Mouse (Mus musculus): ENCODE results near the gene Cyp21a1. TPM values are rescaled to one million over a fixed set of nuclear protein-coding genes. Genes with fewer than 3 reads are reported as not detected.
"Not testable (repeated sequence)": the region's sequence is repeated elsewhere in the genome, so short reads cannot be mapped to it uniquely, and the experiment has no call there.

The Cyp21a1 gene
- not detected for total RNA-seq (2021)
- long read RNA-seq, experiment 1: 0 reads
- long read RNA-seq, experiment 2: 0 reads

DNA sequence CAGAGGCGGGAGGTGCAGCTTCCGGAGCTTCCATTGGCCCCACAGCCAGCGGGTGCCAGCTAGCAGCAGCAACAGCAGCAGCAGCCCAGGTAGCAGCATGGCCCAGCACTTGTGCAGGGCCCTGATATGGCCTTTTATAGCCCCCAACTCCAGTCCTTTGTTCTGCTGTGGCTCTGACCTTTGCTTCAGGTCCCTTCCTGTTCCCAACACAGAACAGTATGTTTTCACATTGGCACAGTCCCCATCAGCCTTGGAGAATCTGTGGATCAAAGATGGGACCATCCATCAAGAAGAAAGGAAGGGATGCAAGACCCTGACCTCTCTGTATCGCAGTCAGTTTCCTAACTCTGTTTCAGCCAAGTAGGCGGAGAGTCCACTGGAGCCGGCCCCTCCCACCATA, at the start of gene Cyp21a1:
Gene Cyp21a1, minus strand, starts transcription at position 261 of the 400 bp plus-strand sequence.
- intact Hi-C loops (cut with DNase I): loop anchor here (10.0 kb wide), 1 partner anchor 150 kb away; no protein-coding TSS in a partner anchor
- not testable (repeated sequence) for DNase-seq (ENCODE audit: low spot score in 2 of 2)

DNA sequence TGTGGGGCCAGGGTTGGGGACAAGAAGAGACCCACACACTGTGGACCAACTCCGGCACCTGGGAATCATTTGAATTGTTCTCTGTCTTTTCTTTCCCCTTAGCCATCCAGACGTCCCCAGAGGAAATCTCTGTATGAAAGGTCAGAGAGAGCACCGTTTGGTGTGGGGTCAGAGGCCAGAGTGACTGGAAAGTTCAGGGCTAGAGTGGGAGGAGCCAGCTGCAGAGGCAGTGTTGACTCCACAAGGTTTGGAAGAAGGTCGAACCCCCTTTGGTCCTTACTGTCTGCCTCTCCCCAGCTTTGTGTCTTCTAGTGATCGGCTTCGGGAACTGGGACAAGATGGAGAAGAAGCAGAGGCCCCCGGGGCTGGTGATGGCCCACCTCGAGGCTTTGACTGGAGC, 49.1 kb upstream of the Cyp21a1 start:
- no peak for DNase-seq (ENCODE audit: low spot score in 2 of 2)
- intact Hi-C loops (cut with DNase I): loop anchor here (5.0 kb wide), 2 partner anchors 94 to 129 kb away; partner anchors contain the start of gene Lsm2

DNA sequence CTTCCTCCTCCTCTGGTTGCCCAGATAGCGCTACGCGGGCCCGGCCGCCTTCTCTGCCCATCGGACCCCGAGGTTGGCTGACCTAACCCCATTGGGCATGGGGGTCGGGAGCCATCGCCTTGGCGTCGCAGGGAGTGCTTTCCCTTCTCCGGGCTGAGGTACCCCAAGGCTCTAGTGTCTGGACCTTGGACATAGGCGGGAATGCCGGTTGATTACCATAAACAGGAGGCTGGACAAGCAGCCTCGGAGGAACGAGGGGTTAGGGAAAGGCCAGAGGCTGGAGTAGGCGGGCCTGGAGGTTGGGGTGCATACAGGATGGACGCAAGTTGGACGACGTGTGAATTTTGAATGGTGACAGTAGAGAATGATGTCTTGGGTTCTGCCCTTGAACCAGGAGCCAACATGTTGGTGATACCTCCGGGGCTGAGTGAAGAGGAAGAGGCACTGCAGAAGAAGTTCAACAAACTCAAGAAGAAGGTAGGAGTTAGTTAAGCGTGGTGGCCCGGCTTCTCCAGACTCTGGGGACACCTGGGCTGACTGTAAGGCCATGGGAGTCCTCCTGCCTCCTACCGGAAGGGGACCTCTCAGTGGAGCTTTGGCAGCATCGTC, 46.3 kb upstream of the Cyp21a1 start:
- DNase-seq (ENCODE audit: low spot score in 2 of 2): no peak
- intact Hi-C loops (cut with DNase I): loop anchor here (2.0 to 5.0 kb wide), 3 partner anchors 14 to 132 kb away; partner anchors contain the start of genes Dxo, Lsm2 and Stk19

DNA sequence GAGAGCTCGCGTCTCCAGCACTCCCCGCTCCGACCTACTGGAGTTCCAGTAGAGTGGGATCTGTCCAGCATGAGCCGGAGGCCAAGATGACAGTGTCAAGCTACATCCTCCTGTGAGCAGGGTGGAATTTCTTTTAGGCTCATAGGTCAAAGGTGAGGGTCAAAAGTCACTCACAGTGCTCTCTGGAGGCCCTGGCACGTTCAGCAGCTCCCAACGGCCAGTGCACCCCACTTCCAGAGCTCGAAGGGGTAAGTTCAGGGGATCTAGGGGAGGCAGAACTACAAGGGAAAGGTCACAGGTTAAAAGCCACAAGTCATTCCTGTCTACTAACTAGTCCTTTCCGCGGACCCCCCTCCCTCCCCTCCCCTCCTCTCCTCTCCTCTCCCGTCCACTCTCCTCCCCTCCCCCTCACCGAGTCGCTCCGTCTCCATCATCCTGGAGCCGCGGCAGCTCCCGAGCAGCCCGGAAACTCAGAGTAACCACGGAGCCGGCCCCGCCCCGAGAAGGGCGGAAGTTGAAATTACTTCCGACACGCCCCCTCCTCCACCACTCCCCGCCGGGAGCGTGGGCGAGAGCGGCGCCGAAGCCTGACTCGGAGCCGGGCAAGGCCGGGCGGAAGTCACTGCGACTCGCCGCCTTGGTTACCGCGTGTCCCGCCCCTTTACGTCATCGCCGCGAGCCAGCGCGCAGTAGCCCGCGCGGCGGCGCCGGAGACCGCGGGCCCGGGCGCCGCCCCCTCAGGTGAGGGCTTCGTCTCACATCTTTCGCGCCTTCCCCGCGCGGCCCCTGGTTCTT, 45.6 kb upstream of the Cyp21a1 start, which contains the start of the genes Skiv2l and Nelfe:
Gene Skiv2l, minus strand, starts transcription at position 489 of the 795 bp plus-strand sequence.
Gene Nelfe, plus strand, starts transcription at position 670 of the 795 bp plus-strand sequence.
- peak; percentile 98 for DNase-seq (ENCODE audit: low spot score in 2 of 2)
- intact Hi-C loops (cut with DNase I): loop anchor here (2.0 to 5.0 kb wide), 3 partner anchors 13 to 132 kb away; partner anchors contain the start of genes Dxo, Lsm2 and Stk19

DNA sequence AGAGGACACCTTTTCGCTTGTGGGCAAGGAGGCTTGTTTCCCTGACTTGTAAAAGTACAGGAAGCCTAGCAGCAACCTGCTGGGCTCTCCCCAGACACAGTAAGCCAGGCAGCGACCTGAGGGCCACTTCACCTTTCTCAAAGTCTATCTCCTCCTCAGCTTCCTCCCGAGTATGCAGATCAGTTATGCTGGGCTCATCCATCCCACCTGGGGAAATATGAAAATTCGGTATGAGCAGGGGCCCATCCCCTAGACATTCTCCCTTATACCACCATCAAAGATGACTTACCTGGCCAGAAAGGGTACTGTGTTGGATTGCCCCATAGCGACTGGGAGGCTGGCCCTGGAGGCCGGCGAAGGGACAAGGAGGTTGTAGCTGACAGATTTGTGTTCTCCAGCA, 43.3 kb upstream of the Cyp21a1 start:
- intact Hi-C loops (cut with DNase I): no loop called here
- DNase-seq (ENCODE audit: low spot score in 2 of 2): no peak

DNA sequence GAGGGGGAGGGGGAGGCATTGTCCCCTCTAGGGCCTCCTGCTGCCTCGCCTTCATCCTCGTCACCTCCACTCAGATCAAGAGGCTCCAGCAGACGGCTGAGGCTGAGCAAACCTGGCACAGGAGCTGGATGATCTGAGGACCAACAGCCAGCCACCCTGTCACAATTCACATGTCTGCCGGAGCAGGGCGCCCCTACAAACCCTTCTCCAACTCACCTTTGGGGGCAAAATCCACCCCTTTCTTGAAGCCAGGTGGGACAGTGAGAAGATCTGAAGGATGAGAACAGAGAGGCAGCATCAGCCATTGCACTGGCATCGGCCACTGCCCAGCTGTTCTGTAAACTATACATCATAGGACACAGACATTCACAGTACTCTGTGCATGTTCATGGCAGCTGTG, 42.8 kb upstream of the Cyp21a1 start:
- intact Hi-C loops (cut with DNase I): no loop called here

DNA sequence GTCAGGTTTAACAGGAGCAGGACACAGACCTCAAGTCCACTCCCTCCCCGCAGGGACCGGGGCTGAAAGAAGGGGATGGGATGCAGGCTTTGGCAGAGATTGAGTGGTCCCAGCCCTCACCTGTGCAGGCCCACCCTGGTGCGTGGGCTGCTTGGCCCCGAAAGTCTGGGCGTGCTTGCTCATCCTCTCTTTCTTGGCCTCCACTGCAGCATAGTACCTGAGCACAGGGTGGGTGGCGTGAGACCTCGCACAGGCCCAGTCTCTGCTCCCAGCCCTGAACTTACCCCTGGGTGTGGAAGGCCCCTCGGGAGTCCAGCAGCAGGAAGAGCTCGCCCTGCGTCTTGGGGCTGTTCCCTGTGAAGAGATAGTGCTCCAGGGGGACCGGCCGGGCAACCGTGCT, 40.5 kb upstream of the Cyp21a1 start:
- intact Hi-C loops (cut with DNase I): no loop called here
- no peak for DNase-seq (ENCODE audit: low spot score in 2 of 2)

More for the DNA sequence above, 42.8 kb upstream of the Cyp21a1 start:
- DNase-seq (ENCODE audit: low spot score in 2 of 2): no peak

DNA sequence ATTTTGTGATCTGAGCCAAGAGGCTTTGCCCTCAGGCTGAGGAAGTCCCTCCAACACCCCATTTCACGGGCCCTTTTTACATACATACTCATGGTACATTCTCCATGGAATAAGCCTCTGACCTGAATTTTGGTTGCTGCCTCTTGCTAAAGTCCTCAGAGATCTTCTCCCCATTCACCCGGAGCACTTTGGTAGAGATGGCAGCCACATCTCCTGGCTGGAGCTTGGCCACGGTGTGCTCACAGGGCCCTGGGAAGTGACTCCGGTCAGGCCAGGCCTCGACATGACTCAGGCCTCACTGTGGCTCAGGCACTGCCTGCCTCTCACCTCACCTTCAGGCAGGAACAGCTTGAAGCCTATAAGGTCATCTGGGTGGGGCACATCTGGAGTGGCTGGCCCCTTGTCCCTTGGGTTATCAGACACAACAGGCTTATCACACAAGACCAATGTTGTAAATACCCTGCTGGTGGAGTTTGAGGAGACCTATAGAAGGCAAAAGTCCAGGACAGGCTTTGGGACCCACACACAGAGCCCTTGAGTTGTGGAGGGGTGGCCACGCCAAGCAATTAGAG, 36.5 kb upstream of the Cyp21a1 start:
- no peak for DNase-seq (ENCODE audit: low spot score in 2 of 2)
- intact Hi-C loops (cut with DNase I): no loop called here

DNA sequence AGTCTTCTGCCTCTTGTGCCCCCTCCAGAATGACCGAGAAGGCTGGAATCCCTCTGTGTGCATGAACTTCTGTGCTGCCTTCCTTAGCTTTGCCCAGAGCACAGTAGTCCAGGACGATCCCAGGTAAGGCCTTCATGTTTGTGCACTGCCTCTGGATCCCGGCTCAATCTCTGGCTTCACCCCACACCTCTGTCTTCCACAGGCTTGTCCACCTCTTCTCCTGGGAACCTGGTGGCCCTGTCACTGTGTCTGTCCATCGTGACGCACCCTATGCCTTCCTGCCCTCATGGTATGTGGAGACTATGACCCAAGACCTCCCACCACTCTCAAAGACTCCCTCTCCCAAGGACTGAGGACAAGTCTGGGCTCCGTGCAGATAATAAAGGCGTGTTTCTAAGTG, 34.4 kb upstream of the Cyp21a1 start:
- DNase-seq (ENCODE audit: low spot score in 2 of 2): no peak

DNA sequence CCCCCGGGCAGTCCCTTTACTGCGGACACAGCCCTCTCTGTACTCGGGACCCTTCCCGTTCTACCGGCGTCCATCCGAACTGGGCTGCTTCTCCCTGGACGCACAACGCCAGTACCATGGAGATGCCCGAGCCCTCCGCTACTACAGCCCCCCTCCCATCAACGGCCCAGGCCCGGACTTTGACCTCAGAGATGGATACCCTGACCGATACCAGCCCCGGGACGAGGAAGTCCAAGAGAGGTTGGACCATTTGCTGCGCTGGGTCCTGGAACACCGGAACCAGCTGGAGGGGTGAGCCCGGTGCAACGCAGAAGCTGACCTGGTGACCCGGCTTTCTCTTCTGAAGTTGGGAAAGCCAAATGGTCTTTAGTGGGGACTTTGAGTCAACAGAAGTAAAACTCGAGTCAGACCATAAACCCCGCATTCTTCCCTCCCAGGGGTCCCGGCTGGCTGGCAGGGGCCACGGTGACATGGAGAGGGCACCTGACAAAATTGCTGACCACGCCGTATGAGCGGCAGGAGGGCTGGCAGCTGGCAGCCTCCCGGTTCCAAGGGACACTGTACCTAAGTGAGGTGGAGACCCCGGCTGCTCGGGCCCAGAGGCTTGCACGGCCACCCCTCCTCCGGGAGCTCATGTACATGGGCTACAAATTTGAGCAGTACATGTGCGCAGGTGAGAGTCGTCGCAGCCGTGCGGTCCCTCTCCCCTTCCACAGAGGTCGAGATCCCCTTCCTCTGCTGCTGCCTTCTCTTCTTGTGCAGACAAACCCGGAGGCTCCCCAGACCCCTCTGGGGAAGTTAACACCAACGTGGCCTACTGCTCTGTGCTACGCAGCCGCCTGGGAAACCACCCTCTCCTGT, 33.3 kb upstream of the Cyp21a1 start:
- intact Hi-C loops (cut with DNase I): loop anchor here (2.0 to 5.0 kb wide), 2 partner anchors 13 to 185 kb away; partner anchors contain the start of genes Nelfe and Skiv2l
- DNase-seq (ENCODE audit: low spot score in 2 of 2): peak in 1 of 2 experiments; percentile 14

More for the DNA sequence above, 34.4 kb upstream of the Cyp21a1 start:
- intact Hi-C loops (cut with DNase I): loop anchor here (5.0 kb wide), 1 partner anchor 186 kb away; no protein-coding TSS in a partner anchor

DNA sequence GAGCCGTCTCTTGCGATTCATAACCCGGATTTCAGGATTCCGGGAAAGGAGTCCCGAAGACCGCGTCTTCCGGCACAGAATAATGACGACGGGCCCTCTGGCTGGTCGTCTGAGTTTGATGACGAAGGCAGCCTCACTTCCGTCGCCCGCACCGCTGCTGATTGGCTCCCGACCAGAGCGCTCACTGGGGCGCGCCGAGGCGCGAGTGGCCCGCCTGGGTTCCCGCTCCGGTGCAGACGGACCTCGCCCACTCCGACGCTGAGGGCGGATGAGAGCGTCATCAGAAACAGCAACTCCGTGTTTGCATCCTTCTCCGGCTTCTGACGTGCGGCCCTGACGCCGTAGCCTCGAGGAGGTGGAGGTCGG, 32.5 kb upstream of the Cyp21a1 start, which contains the start of the genes Stk19 and Dxo:
Gene Stk19, minus strand, starts transcription at position 90 of the 366 bp plus-strand sequence.
Gene Dxo, plus strand, starts transcription at position 164 of the 366 bp plus-strand sequence.
- intact Hi-C loops (cut with DNase I): loop anchor here (2.0 to 5.0 kb wide), 2 partner anchors 14 to 185 kb away; partner anchors contain the start of genes Nelfe and Skiv2l
- DNase-seq (ENCODE audit: low spot score in 2 of 2): peak; percentile 98

DNA sequence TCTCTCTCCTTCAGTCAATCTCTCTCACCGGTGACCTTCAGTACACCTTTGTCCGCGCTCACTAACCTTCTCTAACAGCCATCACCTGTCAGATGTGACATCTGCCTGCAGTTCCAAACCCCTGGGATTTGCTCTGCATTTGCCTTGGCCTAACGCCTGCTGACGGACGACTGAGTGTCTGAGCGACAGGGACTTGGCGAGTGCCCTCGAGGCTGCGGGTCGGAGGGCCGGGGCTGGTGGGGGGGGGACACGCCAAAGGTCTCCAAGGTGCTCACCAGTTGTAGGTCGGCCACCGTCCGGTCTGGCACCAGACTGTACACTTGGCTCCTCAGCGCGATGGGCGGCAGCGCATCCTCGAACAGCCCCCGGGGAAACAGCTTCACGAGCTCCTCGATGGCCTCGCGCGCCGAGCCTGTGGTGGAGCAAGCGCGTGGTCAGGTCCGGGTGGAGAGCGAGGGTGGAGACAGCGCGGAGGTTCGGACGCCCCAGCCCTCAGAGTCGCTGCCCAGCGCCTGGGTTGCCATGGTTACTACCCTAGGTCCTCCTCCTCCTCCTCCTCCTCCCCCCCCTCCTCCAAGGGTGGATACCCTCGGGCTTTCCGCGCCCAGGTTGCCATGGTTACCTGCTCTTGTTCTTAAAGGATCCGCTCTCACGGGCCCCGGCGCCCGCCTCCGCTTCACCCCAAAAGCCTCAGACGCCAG, 31.9 kb upstream of the Cyp21a1 start:
- DNase-seq (ENCODE audit: low spot score in 2 of 2): no peak
- intact Hi-C loops (cut with DNase I): loop anchor here (2.0 to 5.0 kb wide), 2 partner anchors 14 to 184 kb away; partner anchors contain the start of genes Nelfe and Skiv2l

DNA sequence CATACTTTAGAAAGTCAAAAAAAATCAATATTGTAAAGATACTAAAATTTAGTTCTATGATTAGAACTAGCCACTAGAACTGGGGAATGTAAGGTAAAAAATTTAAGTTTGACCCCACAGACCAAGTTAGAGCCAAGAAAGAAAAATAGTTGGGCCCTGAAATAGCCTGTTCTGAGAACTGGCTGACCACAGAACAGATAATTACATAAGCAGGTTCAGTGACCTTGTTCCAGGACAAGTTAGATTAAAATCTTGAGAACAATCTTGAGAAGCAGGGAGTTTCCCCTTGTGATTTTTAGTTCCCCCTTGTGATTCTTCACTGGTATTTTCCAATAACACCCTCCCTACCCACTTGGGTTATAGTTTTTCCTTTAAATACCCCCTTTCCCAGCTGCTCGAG, 26.4 kb upstream of the Cyp21a1 start:
- intact Hi-C loops (cut with DNase I): not testable (repeated sequence)

DNA sequence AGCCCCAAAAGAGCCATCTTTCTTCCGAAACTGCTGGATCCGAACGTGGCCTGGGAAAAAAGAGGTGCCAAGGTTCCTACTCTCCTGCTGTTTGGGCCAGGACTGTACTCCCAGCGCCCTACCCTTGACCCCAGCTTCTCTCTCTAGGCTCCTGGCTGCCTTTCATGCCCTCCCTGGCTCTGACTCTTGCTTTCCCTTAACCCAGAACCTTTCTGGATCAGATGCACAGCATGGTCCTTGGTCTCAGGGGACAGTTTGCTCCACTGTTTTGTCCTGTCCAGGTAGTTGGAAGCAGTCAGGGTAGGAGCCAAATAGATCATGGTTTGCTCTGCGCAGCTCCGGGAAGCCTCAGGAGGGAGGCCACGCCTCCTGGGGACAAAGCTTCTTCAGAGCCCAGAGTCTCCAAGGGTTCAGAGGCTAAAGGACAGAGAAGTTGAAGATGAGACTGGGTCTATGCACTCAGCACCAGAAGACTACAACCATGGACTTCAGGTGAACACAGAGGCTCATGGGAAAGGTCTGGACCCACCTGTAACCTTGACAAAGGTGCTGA, 10.5 kb upstream of the Cyp21a1 start:
- intact Hi-C loops (cut with DNase I): loop anchor here (5.0 kb wide), 1 partner anchor 83 kb away; no protein-coding TSS in a partner anchor
- no peak for DNase-seq (ENCODE audit: low spot score in 2 of 2)

More for the DNA sequence above, 26.4 kb upstream of the Cyp21a1 start:
- DNase-seq (ENCODE audit: low spot score in 2 of 2): not testable (repeated sequence)

DNA sequence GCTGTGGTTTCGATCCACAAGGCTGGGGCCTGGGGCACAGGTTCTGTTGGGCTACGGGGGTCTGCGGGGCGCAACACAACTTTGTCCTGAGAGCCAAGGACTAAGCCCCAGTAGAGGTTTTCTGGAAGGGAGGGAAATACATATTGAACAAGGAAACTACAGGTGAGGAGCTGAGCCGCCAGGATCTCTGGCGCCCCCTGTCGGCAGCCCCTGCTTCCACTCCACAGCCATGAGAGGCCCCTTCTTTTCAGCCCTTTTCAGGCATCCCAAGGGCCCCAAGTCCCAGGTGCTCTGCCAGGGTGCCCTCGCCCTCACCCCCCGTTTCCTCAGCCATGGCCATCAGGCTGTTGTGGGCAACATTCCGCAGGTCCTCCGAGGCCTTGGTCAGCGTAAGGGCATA, 9.4 kb upstream of the Cyp21a1 start:
- intact Hi-C loops (cut with DNase I): loop anchor here (5.0 kb wide), 1 partner anchor 81 kb away; no protein-coding TSS in a partner anchor
- DNase-seq (ENCODE audit: low spot score in 2 of 2): peak; percentile 32 to 49

DNA sequence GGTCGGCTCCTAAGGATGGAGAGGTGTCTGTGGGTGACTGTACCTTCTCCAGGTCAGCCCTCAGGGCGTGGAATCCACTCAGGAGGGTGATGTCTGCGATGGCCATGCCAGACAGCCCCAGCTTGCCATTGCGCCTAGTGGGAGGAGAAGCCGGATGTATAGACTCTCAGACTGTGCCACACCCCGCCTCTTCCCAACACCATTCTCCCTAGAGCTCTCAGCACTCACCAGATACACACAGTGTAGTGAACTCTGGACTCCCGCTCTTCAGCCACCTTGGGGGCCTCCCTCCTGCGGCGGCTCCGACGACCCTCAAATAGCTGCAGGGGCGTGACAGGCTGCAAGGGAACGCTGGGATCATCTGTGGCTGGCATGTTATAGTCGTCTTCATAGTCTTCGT, 6.9 kb upstream of the Cyp21a1 start:
- no peak for DNase-seq (ENCODE audit: low spot score in 2 of 2)
- intact Hi-C loops (cut with DNase I): loop anchor here (5.0 kb wide), 1 partner anchor 79 kb away; no protein-coding TSS in a partner anchor

DNA sequence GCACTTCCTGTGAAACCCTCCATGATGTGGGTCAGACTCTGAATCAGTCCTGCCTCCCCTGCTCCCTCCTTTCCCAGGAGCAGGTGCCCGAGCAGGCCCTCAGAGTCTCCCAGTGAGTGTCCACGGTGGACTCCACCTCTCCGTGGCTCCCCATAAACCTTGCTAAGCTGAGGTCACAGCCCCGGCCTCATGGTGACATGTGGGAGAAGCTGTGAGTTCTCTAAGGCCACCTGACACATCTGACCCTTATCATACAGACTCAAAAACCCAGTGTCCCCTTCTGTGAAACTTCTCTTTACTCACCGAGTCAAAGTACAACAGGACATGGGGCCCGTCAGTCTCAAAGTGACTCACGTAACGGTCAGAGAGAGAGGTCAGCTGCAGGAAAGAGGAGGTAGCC, 6.5 kb upstream of the Cyp21a1 start:
- DNase-seq (ENCODE audit: low spot score in 2 of 2): not testable (repeated sequence)
- intact Hi-C loops (cut with DNase I): loop anchor here (5.0 kb wide), 1 partner anchor 79 kb away; no protein-coding TSS in a partner anchor
